ENCODE assay signal across 8 mouse cellular contexts in the genomic region with DNA sequence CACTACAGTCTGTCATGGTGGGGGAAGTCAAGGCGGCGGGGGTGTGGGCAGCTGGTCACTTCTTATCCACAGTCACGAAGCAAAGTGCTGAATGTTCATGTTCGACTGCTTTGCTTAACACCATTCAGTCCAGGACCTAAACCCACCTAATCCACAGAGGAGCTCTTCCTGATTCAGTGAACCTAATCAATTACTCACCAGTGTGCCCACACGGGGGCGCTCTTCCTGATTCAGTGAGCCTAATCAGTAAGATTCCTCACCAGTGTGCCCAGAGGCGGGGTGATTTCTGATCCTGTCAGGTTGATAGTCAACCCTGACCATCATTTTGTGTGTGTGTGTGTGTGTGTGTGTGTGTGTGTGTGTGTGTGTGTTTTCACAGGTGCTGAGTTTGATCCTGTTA. TPM values are rescaled to one million over a fixed set of nuclear protein-coding genes. Genes with fewer than 3 reads are reported as not detected.
DNase-seq lines count a peak whose midpoint lies in the region; ATAC-seq and TF ChIP-seq lines count a peak whose summit lies in the region.

No protein-coding gene starts in this region.

- ATAC-seq in megakaryocyte, adult 5-6 weeks (ENCODE audit: poor library complexity, severe bottlenecking), result 0 out of 2 replicates have a peak, but pooled peaks have one; percentile 28
- ATAC-seq in monocyte, adult 5-6 weeks (replicated peaks; ENCODE audit: insufficient number of reproducible peaks, low FRiP score, low TSS enrichment, poor library complexity, severe bottlenecking), result no peak

- no peak overlapping the region for H3K4me3 ChIP-seq in gastrocnemius, adult 2 months
- H3K4me3 ChIP-seq in spleen, adult 2 months (ENCODE audit: extremely low read depth, insufficient read depth, insufficient read length), result no peak overlapping the region

- no peak for TF ChIP-seq POLR2A in spleen, adult 2 months (IDR thresholded peaks at IDR 0.05; ENCODE audit: low read depth, low read length)

- TF ChIP-seq CTCF in gastrocnemius, adult 2 months (IDR thresholded peaks at IDR 0.05), result peak; percentile 57
- TF ChIP-seq CTCF in spleen, adult 2 months (IDR thresholded peaks at IDR 0.05; ENCODE audit: extremely low read depth, insufficient read depth, insufficient read length, insufficient replicate concordance), result peak; percentile 40; the same call in 1 of the 2 replicates

- H3K4me1 ChIP-seq in spleen, adult 2 months (ENCODE audit: control insufficient read depth, insufficient read depth, insufficient read length), result peaks cover 11% of the 10 kb centered on the region; the same call in 1 of the 2 replicates

- DNase-seq in gastrocnemius, adult 2 months, result no peak
- no peak for DNase-seq in gastrocnemius, postnatal 4 days (ENCODE audit: low spot score in 2 of 2)
- DNase-seq in spleen, adult 2 months (ENCODE audit: low read depth in 1 of 2, low spot score in 2 of 2), result peak in 1 of 2 experiments; percentile 28
- no peak for DNase-seq in spleen, adult 12 weeks (ENCODE audit: low spot score)
- DNase-seq in embryo, embryonic 10 days (ENCODE audit: low spot score), result peak; percentile 65
- DNase-seq in gastrocnemius, adult 8-10 months (ENCODE audit: low spot score in 2 of 2), result no peak

- H3K27ac ChIP-seq in gastrocnemius, adult 2 months, result no peak overlapping the region
- no peak overlapping the region for H3K27ac ChIP-seq in spleen, adult 2 months (ENCODE audit: insufficient read depth, low read length)

- H3K36me3 ChIP-seq in spleen, adult 2 months (ENCODE audit: control insufficient read depth, insufficient read depth, low read length), result peaks cover 34% of the 10 kb centered on the region

- intact Hi-C loops in gastrocnemius, adult 2 months (cut with DNase I), result no loop called here

- WGBS in spleen, adult 2 months, result 69% methylated on average over 7 of the region's 7 CpGs

- no peaks in the 10 kb centered on the region for H3K27me3 ChIP-seq in spleen, adult 2 months (ENCODE audit: control insufficient read depth, insufficient read depth, low read length)

RNA-seq across cellular contexts. Expression of a gene that starts 13.2 kb away (rescaled TPM):
- total RNA-seq in gastrocnemius, adult 2 months (2021), result 1 to 10 TPM in 1 of 2 experiments, under 1 TPM in 1; 0.92 to 1.8 TPM
- 1 to 10 TPM; 2.9 to 3.9 TPM for total RNA-seq in gastrocnemius, postnatal 4 days (2021)
- 154 and 176 TPM in 2 replicates for polyA plus RNA-seq in spleen, adult 2 months (2012; rRNA removed)
- 342 TPM in 2 replicates for total RNA-seq in megakaryocyte, adult 5-6 weeks (2015)
- total RNA-seq in megakaryocyte, adult 5-6 weeks (2017), result 400 and 419 TPM in 2 replicates
- total RNA-seq in gastrocnemius, adult 8-10 months (2022), result under 1 TPM; 0.48 to 0.99 (median 0.88) TPM
- 1,034 to 1,189 TPM (median 1,065 TPM) in 3 replicates for total RNA-seq in monocyte, adult 5-6 weeks (2017)

RNA-seq across cellular contexts. Expression of a gene that starts 27.6 kb away (rescaled TPM):
- 1 to 10 TPM; 5.4 to 8.4 TPM for total RNA-seq in gastrocnemius, adult 2 months (2021)
- total RNA-seq in gastrocnemius, postnatal 4 days (2021), result 10 to 100 TPM; 14.4 to 14.7 TPM
- polyA plus RNA-seq in spleen, adult 2 months (2012; rRNA removed), result 21.1 and 25.6 TPM in 2 replicates
- 11.5 and 11.7 TPM in 2 replicates for total RNA-seq in megakaryocyte, adult 5-6 weeks (2015)
- 36.3 and 46.5 TPM in 2 replicates for total RNA-seq in megakaryocyte, adult 5-6 weeks (2017)
- 1 to 10 TPM; 4.4 to 7.3 (median 5.9) TPM for total RNA-seq in gastrocnemius, adult 8-10 months (2022)
- 24.9 to 35.4 TPM (median 27.8 TPM) in 3 replicates for total RNA-seq in monocyte, adult 5-6 weeks (2017)

RNA-seq across cellular contexts. Expression of a gene that starts 38.3 kb away (rescaled TPM):
- 10 to 100 TPM; 30.5 to 36.5 TPM for total RNA-seq in gastrocnemius, adult 2 months (2021)
- total RNA-seq in gastrocnemius, postnatal 4 days (2021), result 100 to 1,000 TPM in 1 of 2 experiments, 10 to 100 TPM in 1; 95.8 to 103 TPM
- 63.4 and 65.3 TPM in 2 replicates for polyA plus RNA-seq in spleen, adult 2 months (2012; rRNA removed)
- total RNA-seq in megakaryocyte, adult 5-6 weeks (2015), result 82.8 and 97.8 TPM in 2 replicates
- 50.0 and 54.8 TPM in 2 replicates for total RNA-seq in megakaryocyte, adult 5-6 weeks (2017)
- total RNA-seq in gastrocnemius, adult 8-10 months (2022), result 10 to 100 TPM; 15.4 to 30.1 (median 25.8) TPM
- total RNA-seq in monocyte, adult 5-6 weeks (2017), result 79.9 to 128 TPM (median 104 TPM) in 3 replicates

Comparison
In these comparisons a context has a peak if more than half of its experiments do, and no peak if none do; other contexts are left out.
1. RNA of a gene that starts 13.2 kb away (total RNA-seq): 1,034 to 1,189 TPM in monocyte, adult 5-6 weeks and 342 to 419 TPM in megakaryocyte, adult 5-6 weeks; 2.9 to 3.9 TPM in gastrocnemius, postnatal 4 days, 0.92 to 1.8 TPM in gastrocnemius, adult 2 months and 0.48 to 0.99 TPM in gastrocnemius, adult 8-10 months; every median in the first group is over 10 times any median in the second.